Mouse (Mus musculus): ENCODE data around the gene Zcchc14. TPM values are rescaled to one million over a fixed set of nuclear protein-coding genes. Genes with fewer than 3 reads are reported as not detected.

Gene Zcchc14
- polyA plus RNA-seq, 1 experiment = 34.3 TPM

- no peak overlapping the region for H3K27ac ChIP-seq (ENCODE audit: insufficient read depth, low read length)
- no peak for TF ChIP-seq POLR2A (IDR thresholded peaks at IDR 0.05; ENCODE audit: extremely low read depth, insufficient read depth, low read length)
- no peak for TF ChIP-seq CTCF (IDR thresholded peaks at IDR 0.05; ENCODE audit: extremely low read depth, insufficient read depth, low read length)
- H3K4me3 ChIP-seq (ENCODE audit: insufficient read depth, low read length) = no peak overlapping the region
- peaks cover 16% of the 10 kb centered on the region for H3K4me1 ChIP-seq (ENCODE audit: control insufficient read depth, insufficient read depth, low read length)
Measured at GRCm38 (mm10) chr8:121683083-121683832, 30.6 kb upstream of the Zcchc14 start.

GRCm38 (mm10) chr8:121681457-121681856, 28.8 kb upstream of the Zcchc14 start:
- TF ChIP-seq POLR2A (IDR thresholded peaks at IDR 0.05; ENCODE audit: extremely low read depth, insufficient read depth, low read length) = no peak
- TF ChIP-seq CTCF (IDR thresholded peaks at IDR 0.05; ENCODE audit: extremely low read depth, insufficient read depth, low read length) = no peak
- H3K27ac ChIP-seq (ENCODE audit: insufficient read depth, low read length) = no peak overlapping the region
- H3K4me1 ChIP-seq (ENCODE audit: control insufficient read depth, insufficient read depth, low read length) = peaks cover 4% of the 10 kb centered on the region; the same call in 1 of the 2 replicates
- H3K4me3 ChIP-seq (ENCODE audit: insufficient read depth, low read length) = no peak overlapping the region

- Histone ChIP-seq H3K4me3 (ENCODE audit: insufficient read depth, low read length) (no peak overlapping the region), H3K27ac (ENCODE audit: insufficient read depth, low read length) (no peak overlapping the region), H3K4me1 (ENCODE audit: control insufficient read depth, insufficient read depth, low read length) (peaks cover 4% of the 10 kb centered on the region; the same call in 1 of the 2 replicates)
- TF ChIP-seq CTCF (IDR thresholded peaks at IDR 0.05; ENCODE audit: extremely low read depth, insufficient read depth, low read length) = no peak
- TF ChIP-seq POLR2A (IDR thresholded peaks at IDR 0.05; ENCODE audit: extremely low read depth, insufficient read depth, low read length) = no peak
Measured at GRCm38 (mm10) chr8:121680896-121681295, 28.2 kb upstream of the Zcchc14 start.

- Histone ChIP-seq H3K4me3 (ENCODE audit: insufficient read depth, low read length) (no peak overlapping the region), H3K27ac (ENCODE audit: insufficient read depth, low read length) (no peak overlapping the region), H3K4me1 (ENCODE audit: control insufficient read depth, insufficient read depth, low read length) (peaks cover 5% of the 10 kb centered on the region; the same call in 1 of the 2 replicates)
- TF ChIP-seq CTCF (IDR thresholded peaks at IDR 0.05; ENCODE audit: extremely low read depth, insufficient read depth, low read length) (no peak), POLR2A (IDR thresholded peaks at IDR 0.05; ENCODE audit: extremely low read depth, insufficient read depth, low read length) (no peak)
Measured at GRCm38 (mm10) chr8:121678696-121679095, 26.0 kb upstream of the Zcchc14 start.

GRCm38 (mm10) chr8:121675701-121676100, 23.0 kb upstream of the Zcchc14 start:
- TF ChIP-seq CTCF (IDR thresholded peaks at IDR 0.05; ENCODE audit: extremely low read depth, insufficient read depth, low read length) (no peak), POLR2A (IDR thresholded peaks at IDR 0.05; ENCODE audit: extremely low read depth, insufficient read depth, low read length) (no peak)
- Histone ChIP-seq H3K27ac (ENCODE audit: insufficient read depth, low read length) (no peak overlapping the region), H3K4me1 (ENCODE audit: control insufficient read depth, insufficient read depth, low read length) (peaks cover 4% of the 10 kb centered on the region; the same call in 1 of the 2 replicates), H3K4me3 (ENCODE audit: insufficient read depth, low read length) (no peak overlapping the region)

- Histone ChIP-seq H3K4me3 (ENCODE audit: insufficient read depth, low read length) (no peak overlapping the region), H3K4me1 (ENCODE audit: control insufficient read depth, insufficient read depth, low read length) (peaks cover 4% of the 10 kb centered on the region; the same call in 1 of the 2 replicates), H3K27ac (ENCODE audit: insufficient read depth, low read length) (no peak overlapping the region)
- TF ChIP-seq POLR2A (IDR thresholded peaks at IDR 0.05; ENCODE audit: extremely low read depth, insufficient read depth, low read length) (no peak), CTCF (IDR thresholded peaks at IDR 0.05; ENCODE audit: extremely low read depth, insufficient read depth, low read length) (no peak)
Measured at GRCm38 (mm10) chr8:121675161-121675560, 22.5 kb upstream of the Zcchc14 start.

GRCm38 (mm10) chr8:121674524-121674923, 21.8 kb upstream of the Zcchc14 start:
- H3K4me3 ChIP-seq (ENCODE audit: insufficient read depth, low read length) = no peak overlapping the region
- H3K4me1 ChIP-seq (ENCODE audit: control insufficient read depth, insufficient read depth, low read length) = peaks cover 4% of the 10 kb centered on the region; the same call in 1 of the 2 replicates
- no peak overlapping the region for H3K27ac ChIP-seq (ENCODE audit: insufficient read depth, low read length)
- TF ChIP-seq CTCF (IDR thresholded peaks at IDR 0.05; ENCODE audit: extremely low read depth, insufficient read depth, low read length) = peak; percentile 22; the same call in 1 of the 2 replicates
- TF ChIP-seq POLR2A (IDR thresholded peaks at IDR 0.05; ENCODE audit: extremely low read depth, insufficient read depth, low read length) = no peak

- TF ChIP-seq POLR2A (IDR thresholded peaks at IDR 0.05; ENCODE audit: extremely low read depth, insufficient read depth, low read length) (no peak), CTCF (IDR thresholded peaks at IDR 0.05; ENCODE audit: extremely low read depth, insufficient read depth, low read length) (no peak)
- peaks cover 4% of the 10 kb centered on the region; the same call in 1 of the 2 replicates for H3K4me1 ChIP-seq (ENCODE audit: control insufficient read depth, insufficient read depth, low read length)
- H3K27ac ChIP-seq (ENCODE audit: insufficient read depth, low read length) = 0 out of 2 replicates have a peak overlapping the region, but pooled peaks have one; percentile 1
- no peak overlapping the region for H3K4me3 ChIP-seq (ENCODE audit: insufficient read depth, low read length)
Measured at GRCm38 (mm10) chr8:121673917-121674316, 21.2 kb upstream of the Zcchc14 start.

GRCm38 (mm10) chr8:121673153-121673552, 20.5 kb upstream of the Zcchc14 start:
- H3K4me1 ChIP-seq (ENCODE audit: control insufficient read depth, insufficient read depth, low read length) = peaks cover 2% of the 10 kb centered on the region; the same call in 1 of the 2 replicates
- peak overlapping the region; percentile 1; the same call in 1 of the 2 replicates for H3K27ac ChIP-seq (ENCODE audit: insufficient read depth, low read length)
- no peak for TF ChIP-seq POLR2A (IDR thresholded peaks at IDR 0.05; ENCODE audit: extremely low read depth, insufficient read depth, low read length)
- TF ChIP-seq CTCF (IDR thresholded peaks at IDR 0.05; ENCODE audit: extremely low read depth, insufficient read depth, low read length) = no peak
- H3K4me3 ChIP-seq (ENCODE audit: insufficient read depth, low read length) = no peak overlapping the region

GRCm38 (mm10) chr8:121669208-121669607, 16.5 kb upstream of the Zcchc14 start:
- Histone ChIP-seq H3K27ac (ENCODE audit: insufficient read depth, low read length) (peak overlapping the region; percentile 50), H3K4me1 (ENCODE audit: control insufficient read depth, insufficient read depth, low read length) (no peaks in the 10 kb centered on the region), H3K4me3 (ENCODE audit: insufficient read depth, low read length) (peak overlapping the region; percentile 14)
- TF ChIP-seq CTCF (IDR thresholded peaks at IDR 0.05; ENCODE audit: extremely low read depth, insufficient read depth, low read length) (no peak), POLR2A (IDR thresholded peaks at IDR 0.05; ENCODE audit: extremely low read depth, insufficient read depth, low read length) (no peak)

Data from cortical plate, adult 2 months (tissue).